18 mouse cellular contexts compared by ENCODE assay signal in the genomic region with DNA sequence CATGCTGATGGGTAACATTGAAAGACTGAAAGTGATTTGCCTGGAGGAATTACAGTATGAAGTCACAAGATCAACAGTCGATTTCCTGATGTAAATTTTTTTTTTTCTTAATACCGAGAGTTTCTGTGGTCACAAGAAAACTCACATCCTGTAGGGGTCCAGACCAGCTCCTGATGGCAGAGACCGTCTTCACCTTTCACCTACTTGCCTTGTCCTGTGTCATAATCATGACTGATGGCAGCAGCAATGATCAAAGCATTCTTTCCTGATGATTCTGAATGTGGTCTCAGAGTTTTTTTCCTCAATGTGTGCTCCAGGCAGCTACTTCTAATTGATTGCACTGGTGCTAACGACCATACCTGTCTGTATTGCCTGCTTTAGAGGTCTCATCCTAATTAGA. TPM values are rescaled to one million over a fixed set of nuclear protein-coding genes. Genes with fewer than 3 reads are reported as not detected.
A peak's percentile ranks its signal among the peaks of the same experiment; 100 is the strongest.
DNase-seq lines count a peak whose midpoint lies in the region; ATAC-seq and TF ChIP-seq lines count a peak whose summit lies in the region.
"Had no signal": no experiment of that assay in that cellular context is flagged by ENCODE, and none has a peak within 500 bp of the region (broad histone marks: within the 10 kb centered on the region; RNA-seq: fewer than 3 reads in every experiment).

No protein-coding gene starts in this region.

- DNase-seq in heart, adult 11 months: peak; percentile 24
- no peak for DNase-seq in heart, postnatal 36 days
- peak; percentile 17 for DNase-seq in adrenal gland, postnatal 14 days
- peak; percentile 3 for DNase-seq in stomach, postnatal 0 days (ENCODE audit: low spot score)
- no peak for DNase-seq in midbrain, postnatal 0 days (ENCODE audit: low spot score)
- DNase-seq in cerebellum, postnatal 10 days: no peak
- DNase-seq: cerebellum, adult 8-10 months; gastrocnemius, adult 2 months; heart, adult 18-20 months; kidney, adult 2 months; kidney, postnatal 10 days; lung, adult 2 months; retina, postnatal 1 day; right cerebral cortex, postnatal 4 days had no signal

- H3K27me3 ChIP-seq in C2C12 (ENCODE audit: control insufficient read depth, insufficient read depth, insufficient read length): no peaks in the 10 kb centered on the region
- no peaks in the 10 kb centered on the region for H3K27me3 ChIP-seq in stomach, postnatal 0 days (ENCODE audit: control insufficient read depth, insufficient read depth, low read length)
- H3K27me3 ChIP-seq in midbrain, postnatal 0 days (ENCODE audit: insufficient read depth, low read length): no peaks in the 10 kb centered on the region
- H3K27me3 ChIP-seq: CH12.LX had no signal

- no peak for TF ChIP-seq CTCF in C2C12 (IDR thresholded peaks at IDR 0.05; ENCODE audit: control insufficient read depth, insufficient read depth, insufficient read length)
- no peak for TF ChIP-seq CTCF in stomach, postnatal 0 days (IDR thresholded peaks at IDR 0.05; ENCODE audit: low read depth)
- TF ChIP-seq CTCF in midbrain, postnatal 0 days (IDR thresholded peaks at IDR 0.05): no peak

- H3K4me3 ChIP-seq in C2C12 (ENCODE audit: insufficient read depth, poor library complexity, severe bottlenecking): no peak overlapping the region
- H3K4me3 ChIP-seq in stomach, postnatal 0 days (ENCODE audit: low read depth, low read length): no peak overlapping the region
- H3K4me3 ChIP-seq in midbrain, postnatal 0 days (ENCODE audit: low read depth, low read length): no peak overlapping the region
- H3K4me3 ChIP-seq: gastrocnemius, adult 2 months had no signal

- H3K9ac ChIP-seq in stomach, postnatal 0 days (ENCODE audit: low read length): no peak overlapping the region
- H3K9ac ChIP-seq in midbrain, postnatal 0 days (replicated peaks; ENCODE audit: low read length, poor library complexity, severe bottlenecking): no peak overlapping the region

- H3K27ac ChIP-seq in stomach, postnatal 0 days (replicated peaks): no peak overlapping the region
- H3K27ac ChIP-seq in midbrain, postnatal 0 days (ENCODE audit: low read depth, low read length): no peak overlapping the region
- H3K27ac ChIP-seq: gastrocnemius, adult 2 months; hindbrain, postnatal 0 days had no signal

- TF ChIP-seq EP300 in stomach, postnatal 0 days (optimal IDR thresholded peaks at IDR 0.05): no peak

- H3K4me2 ChIP-seq in stomach, postnatal 0 days (replicated peaks; ENCODE audit: low read depth): no peak overlapping the region
- H3K4me2 ChIP-seq in midbrain, postnatal 0 days (ENCODE audit: low read depth, low read length, poor library complexity, severe bottlenecking): no peak overlapping the region

- no peaks in the 10 kb centered on the region for H3K4me1 ChIP-seq in stomach, postnatal 0 days (replicated peaks; ENCODE audit: control insufficient read depth, insufficient read depth)
- no peaks in the 10 kb centered on the region for H3K4me1 ChIP-seq in midbrain, postnatal 0 days (ENCODE audit: insufficient read depth, low read length)

- no peaks in the 10 kb centered on the region for H3K79me3 ChIP-seq in C2C12 (ENCODE audit: low read depth)

- no peak for ATAC-seq in stomach, postnatal 0 days (ENCODE audit: low FRiP score, low TSS enrichment)
- no peak for ATAC-seq in midbrain, postnatal 0 days (ENCODE audit: low FRiP score)
- ATAC-seq: hindbrain, postnatal 0 days had no signal

- H3K36me3 ChIP-seq in C2C12 (ENCODE audit: control insufficient read depth, insufficient read depth): no peaks in the 10 kb centered on the region
- no peaks in the 10 kb centered on the region for H3K36me3 ChIP-seq in stomach, postnatal 0 days (ENCODE audit: control insufficient read depth, insufficient read depth, low read length)
- H3K36me3 ChIP-seq in midbrain, postnatal 0 days (ENCODE audit: insufficient read depth, low read length): no peaks in the 10 kb centered on the region

- 38% methylated on average over 4 of the region's 4 CpGs for WGBS in stomach, postnatal 0 days
- WGBS in midbrain, postnatal 0 days: 62% methylated on average over 4 of the region's 4 CpGs

- intact Hi-C loops in heart, postnatal 36 days (cut with DNase I): no loop called here

- H3K9me3 ChIP-seq in stomach, postnatal 0 days (ENCODE audit: control insufficient read depth, low read length): no peaks in the 10 kb centered on the region
- no peaks in the 10 kb centered on the region for H3K9me3 ChIP-seq in midbrain, postnatal 0 days (ENCODE audit: low read length)

- no peaks in the 10 kb centered on the region for H3K79me2 ChIP-seq in C2C12 (ENCODE audit: control insufficient read depth, insufficient read depth)

- H3ac ChIP-seq in C2C12 (ENCODE audit: control insufficient read depth, insufficient read length, low read depth): no peak overlapping the region

TF ChIP-seq in C2C12, 6 proteins besides CTCF, POLR2A, EP300 and RAD21:
- TF ChIP-seq MAX (IDR thresholded peaks at IDR 0.05) (peak; percentile 25), MYOD1 (IDR thresholded peaks at IDR 0.05; ENCODE audit: control insufficient read depth, insufficient read length, low read depth) (peak; percentile 60), USF1 (IDR thresholded peaks at IDR 0.05; ENCODE audit: low read depth) (no peak)

RNA-seq across cellular contexts. Expression of a gene that starts 39.9 kb away (rescaled TPM):
- total RNA-seq in heart, postnatal 36 days (2021): 10 to 100 TPM; 17.2 to 18.7 TPM
- polyA plus RNA-seq in C2C12 (2012; fragmentation: generic; extraction: Trizol): 7.4 TPM
- 22.2 and 26.0 TPM in 2 replicates for total RNA-seq in adrenal gland, postnatal 14 days (2021)
- 6.5 and 8.1 TPM in 2 replicates for polyA plus RNA-seq in stomach, postnatal 0 days (2015; fragmentation: Nextera tagmentation; extraction: Ambion mirVana)
- total RNA-seq in midbrain, postnatal 0 days (2014; rRNA removed): 14.6 and 16.3 TPM in 2 replicates
- polyA plus RNA-seq in midbrain, postnatal 0 days (2015; fragmentation: Nextera tagmentation; extraction: Ambion mirVana): 13.7 and 14.5 TPM in 2 replicates
- total RNA-seq: MEL had no signal

Comparison
In these comparisons a context has a peak if more than half of its experiments do, and no peak if none do; other contexts are left out.
1. DNase-seq: peak in heart, adult 11 months (single experiment), adrenal gland, postnatal 14 days (single experiment) and stomach, postnatal 0 days (single experiment); none in heart, postnatal 36 days (0 of 2), midbrain, postnatal 0 days (single experiment) and cerebellum, postnatal 10 days (0 of 2).